Mouse (Mus musculus) myocyte (in vitro differentiated cells): ENCODE data around the gene She.

ENCODE experiments used
- MAX ChIP-seq: IDR thresholded peaks from one replicate; pipeline ENCODE4 v1.6.1; 2011; ENCODE audit warnings: low read depth, mild to moderate bottlenecking, control low read depth
- MYOG ChIP-seq, 3 experiments: IDR thresholded peaks; one replicate each; pipeline ENCODE4 v1.6.1; 2011; ENCODE audit warnings: control low read depth in 2 of 3, low read depth in 2 of 3, mild to moderate bottlenecking in 2 of 3; ENCODE audit not compliant: insufficient read length in 2 of 3, control insufficient read depth in 1 of 3, insufficient read depth in 1 of 3
- POLR2A ChIP-seq: IDR thresholded peaks from one replicate; pipeline ENCODE4 v1.6.1; 2011; ENCODE audit warnings: low read depth, mild to moderate bottlenecking, control low read depth, moderate library complexity; ENCODE audit not compliant: insufficient read length
- POLR2AphosphoS2 ChIP-seq: IDR thresholded peaks from one replicate; pipeline ENCODE4 v1.6.1; 2011; ENCODE audit warnings: low read depth, control low read depth; ENCODE audit not compliant: insufficient read length
- TCF12 ChIP-seq: IDR thresholded peaks from one replicate; pipeline ENCODE4 v1.6.1; 2011; ENCODE audit warnings: mild to moderate bottlenecking, control low read depth; ENCODE audit not compliant: poor library complexity, insufficient read depth, severe bottlenecking
- USF1 ChIP-seq: IDR thresholded peaks from one replicate; pipeline ENCODE4 v1.6.1; 2011; ENCODE audit warnings: low read depth, mild to moderate bottlenecking, control low read depth, moderate library complexity

DNA sequence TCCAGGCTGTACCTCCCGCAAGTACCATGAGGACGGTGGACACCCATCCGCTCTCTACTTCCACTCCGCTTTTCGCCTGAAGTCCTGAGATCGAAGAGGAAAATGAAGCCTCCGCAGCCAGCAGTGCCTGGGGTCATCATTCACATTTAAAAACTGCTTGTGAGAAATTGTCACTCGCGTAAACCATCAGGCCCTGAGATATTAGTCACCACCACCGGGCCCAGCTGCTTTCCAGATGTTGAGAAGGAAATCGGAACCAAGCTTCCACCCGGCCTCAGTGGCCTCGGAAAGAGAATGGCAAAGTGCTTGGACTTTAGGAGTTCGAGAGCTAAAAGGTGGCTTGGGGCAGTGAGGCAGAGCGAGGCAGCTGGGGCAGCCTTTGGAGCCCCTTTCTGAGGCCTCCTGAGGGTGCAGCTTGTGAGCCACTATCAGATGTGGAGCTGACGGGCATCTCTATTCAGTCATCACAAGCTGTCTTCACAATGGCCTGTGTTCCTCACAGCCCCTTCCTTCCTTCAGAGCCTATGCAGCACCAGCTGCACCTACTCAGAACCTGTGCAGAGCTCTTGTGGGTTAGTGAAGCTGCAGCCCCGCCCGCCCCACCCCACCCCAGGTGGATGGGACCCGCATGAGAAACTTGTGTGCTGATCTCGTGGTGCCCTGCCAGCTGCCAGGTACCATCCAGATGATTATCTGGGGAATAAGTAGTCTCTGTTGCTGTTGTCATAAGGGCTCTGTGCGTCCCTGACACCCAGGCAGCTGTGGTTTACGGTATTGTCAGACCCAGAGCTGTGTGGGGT, 39.5 kb downstream of the She start:
- no peak for TF ChIP-seq MAX
- TF ChIP-seq POLR2AphosphoS2 = no peak
- no peak for TF ChIP-seq MYOG (IDR thresholded peaks at IDR 0.05; ENCODE audit: control insufficient read depth in 1 of 3, insufficient read depth in 1 of 3, insufficient read length in 2 of 3, low read depth in 2 of 3)
- no peak for TF ChIP-seq POLR2A
- no peak for TF ChIP-seq TCF12
- no peak for TF ChIP-seq USF1
